Mouse (Mus musculus) liver (tissue): ENCODE data around the gene AC109138.7.

Source experiments
- DNase-seq: peaks from one replicate; pipeline ENCODE4 v3.0.0-alpha.2; 2020; ENCODE audit warnings: mixed read lengths

The AC109138.7 gene

GRCm38 (mm10) chr19:4214071-4214770 is at the start of gene AC109138.7, which contains the start of gene Clcf1:
Gene AC109138.7, plus strand, starts transcription at chr19:4214357.
Gene Clcf1, plus strand, starts transcription at chr19:4214238.
- DNase-seq: peak; percentile 38

- DNase-seq: no peak
Measured at GRCm38 (mm10) chr19:4164721-4165120, 49.4 kb upstream of the AC109138.7 start.

GRCm38 (mm10) chr19:4166678-4167476 is 47.3 kb upstream of the AC109138.7 start:
- no peak for DNase-seq

GRCm38 (mm10) chr19:4169378-4169784 is 44.8 kb upstream of the AC109138.7 start:
- peak; percentile 100 for DNase-seq

- DNase-seq: no peak
Measured at GRCm38 (mm10) chr19:4169810-4170209, 44.3 kb upstream of the AC109138.7 start.

- no peak for DNase-seq
Measured at GRCm38 (mm10) chr19:4170723-4171392, 43.3 kb upstream of the AC109138.7 start.

GRCm38 (mm10) chr19:4171393-4172290 is 42.5 kb upstream of the AC109138.7 start:
- DNase-seq: no peak

- no peak for DNase-seq
Measured at GRCm38 (mm10) chr19:4172925-4173324, 41.2 kb upstream of the AC109138.7 start.

- DNase-seq: no peak
Measured at GRCm38 (mm10) chr19:4175368-4175947, 38.7 kb upstream of the AC109138.7 start, which contains the start of gene Carns1. Gene Carns1, minus strand, starts transcription at chr19:4175479.

GRCm38 (mm10) chr19:4180411-4180810 is 33.7 kb upstream of the AC109138.7 start:
- DNase-seq: no peak

- DNase-seq: no peak
Measured at GRCm38 (mm10) chr19:4181892-4182291, 32.3 kb upstream of the AC109138.7 start.

- no peak for DNase-seq
Measured at GRCm38 (mm10) chr19:4183689-4184088, 30.5 kb upstream of the AC109138.7 start.

- peak; percentile 42 for DNase-seq
Measured at GRCm38 (mm10) chr19:4184976-4185975, 28.9 kb upstream of the AC109138.7 start.

GRCm38 (mm10) chr19:4187303-4187702 is 26.9 kb upstream of the AC109138.7 start:
- no peak for DNase-seq

- no peak for DNase-seq
Measured at GRCm38 (mm10) chr19:4189051-4189620, 25.0 kb upstream of the AC109138.7 start.

- peak; percentile 39 for DNase-seq
Measured at GRCm38 (mm10) chr19:4190831-4191334, 23.3 kb upstream of the AC109138.7 start, which contains the start of gene Tbc1d10c. Gene Tbc1d10c, minus strand, starts transcription at chr19:4191284.

- peak; percentile 99 for DNase-seq
Measured at GRCm38 (mm10) chr19:4191528-4192250, 22.5 kb upstream of the AC109138.7 start, which contains the start of gene Ppp1ca. Gene Ppp1ca, plus strand, starts transcription at chr19:4192065.

- DNase-seq: no peak
Measured at GRCm38 (mm10) chr19:4192251-4192985, 21.7 kb upstream of the AC109138.7 start.
